Mouse (Mus musculus) liver, postnatal 0 days (tissue): ENCODE data around the gene Avil. TPM values are rescaled to one million over a fixed set of nuclear protein-coding genes. Genes with fewer than 3 reads are reported as not detected.

ENCODE experiments used
- ATAC-seq: fragments of 200-750 bp; cut with Nextera tagmentation; 2 replicates; pipeline ENCODE4 v1.8.0; 2017; ENCODE audit warnings: mild to moderate bottlenecking, moderate library complexity
- DNase-seq: peaks from one replicate; pipeline ENCODE4 v3.0.0-alpha.2; 2016
- H3K27ac ChIP-seq: fragments of 300-500 bp; sonication (generic); 2 replicates; pipeline ENCODE4 v1.5.1; 2014; ENCODE audit warnings: antibody characterized with exemption, moderate library complexity, mild to moderate bottlenecking, low read depth
- H3K27me3 ChIP-seq: fragments of 300-500 bp; sonication (generic); 2 replicates; pipeline ENCODE4 v1.6.1; 2014; ENCODE audit warnings: low read length, control low read depth, mixed read lengths; ENCODE audit not compliant: insufficient read depth
- H3K36me3 ChIP-seq: fragments of 300-500 bp; sonication (generic); replicated peaks from 2 replicates; pipeline ENCODE4 v1.6.1; 2014; ENCODE audit warnings: mild to moderate bottlenecking, control low read depth, low read length, moderate library complexity, mixed read lengths; ENCODE audit not compliant: insufficient read depth
- H3K4me1 ChIP-seq: fragments of 300-500 bp; sonication (generic); 2 replicates; pipeline ENCODE4 v1.6.1; 2014; ENCODE audit warnings: antibody characterized with exemption, mild to moderate bottlenecking, control low read depth; ENCODE audit not compliant: insufficient read depth
- H3K4me2 ChIP-seq: fragments of 300-500 bp; sonication (generic); 2 replicates; pipeline ENCODE4 v1.6.1; 2014; ENCODE audit warnings: low read depth, mild to moderate bottlenecking, low read length, moderate library complexity, mixed read lengths
- H3K4me3 ChIP-seq: fragments of 300-500 bp; sonication (generic); 2 replicates; pipeline ENCODE4 v1.5.1; 2014; ENCODE audit warnings: low read depth, low read length
- H3K9ac ChIP-seq: fragments of 300-500 bp; sonication (generic); replicated peaks from 2 replicates; pipeline ENCODE4 v1.6.1; 2014; ENCODE audit warnings: mild to moderate bottlenecking, moderate library complexity
- H3K9me3 ChIP-seq: fragments of 300-500 bp; sonication (generic); 2 replicates; pipeline ENCODE4 v1.6.1; 2016; ENCODE audit warnings: mild to moderate bottlenecking, control low read depth, low read length, mixed read lengths
- CTCF ChIP-seq: sonication (generic); IDR thresholded peaks from 2 replicates; pipeline ENCODE4 v1.5.1; 2016; ENCODE audit warnings: antibody characterized with exemption, low read depth
- EP300 ChIP-seq: IDR thresholded peaks from 2 replicates; pipeline ENCODE4 v1.6.1; 2016; ENCODE audit warnings: antibody characterized with exemption, low read depth, mild to moderate bottlenecking
- WGBS: fragments of 180-500 bp; shearing (Covaris S2); extraction: QIAGEN DNeasy Blood & Tissue Kit; methylation state at CpG from one replicate; pipeline ENCODE4 v1.1.7; 2014; ENCODE audit not compliant: insufficient replicate concordance; 5-methylcytosine and 5-hydroxymethylcytosine counted together
- polyA plus RNA-seq: library from polyadenylated mRNA; unstranded; fragments of >200 nt; fragmentation: Nextera tagmentation; extraction: Ambion mirVana; gene quantifications from 2 replicates; pipeline ENCODE4 v1.2.1, GENCODE M21; 2015

The Avil gene
- polyA plus RNA-seq, 1 experiment from 2014 or later, result not detected

DNA sequence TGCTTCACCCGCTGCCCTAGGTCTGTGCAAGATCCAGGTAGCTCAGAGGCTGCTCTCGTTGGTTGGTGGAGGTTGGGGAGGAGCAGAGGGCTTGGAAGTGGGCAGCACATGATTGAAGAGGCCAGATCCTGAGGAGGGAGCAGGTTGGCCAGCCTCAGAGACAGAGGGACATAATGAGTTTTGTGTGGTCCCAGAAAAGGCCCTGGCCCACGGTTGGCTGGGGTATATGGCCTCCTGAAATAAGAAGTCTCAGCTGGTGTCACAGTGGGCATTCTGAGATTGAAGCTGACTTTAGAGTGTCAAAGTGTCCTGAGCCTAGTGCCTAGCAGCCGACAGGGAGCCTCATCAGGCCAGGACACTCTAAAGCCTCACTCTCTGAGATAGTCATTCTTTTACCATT, 15.4 kb upstream of the Avil start:
- Histone ChIP-seq H3K27me3 (no peaks in the 10 kb centered on the region), H3K36me3 (0 out of 2 replicates have a peak, but pooled peaks cover 2% of the 10 kb centered on the region), H3K9ac (no peak overlapping the region), H3K4me3 (no peak overlapping the region), H3K27ac (peak overlapping the region; percentile 48), H3K4me1 (peaks cover 80% of the 10 kb centered on the region), H3K9me3 (no peaks in the 10 kb centered on the region), H3K4me2 (no peak overlapping the region)
- DNase-seq (no peak), ATAC-seq (no peak)
- WGBS, result 77% methylated on average over 4 of the region's 4 CpGs
- TF ChIP-seq CTCF (no peak), EP300 (no peak)

DNA sequence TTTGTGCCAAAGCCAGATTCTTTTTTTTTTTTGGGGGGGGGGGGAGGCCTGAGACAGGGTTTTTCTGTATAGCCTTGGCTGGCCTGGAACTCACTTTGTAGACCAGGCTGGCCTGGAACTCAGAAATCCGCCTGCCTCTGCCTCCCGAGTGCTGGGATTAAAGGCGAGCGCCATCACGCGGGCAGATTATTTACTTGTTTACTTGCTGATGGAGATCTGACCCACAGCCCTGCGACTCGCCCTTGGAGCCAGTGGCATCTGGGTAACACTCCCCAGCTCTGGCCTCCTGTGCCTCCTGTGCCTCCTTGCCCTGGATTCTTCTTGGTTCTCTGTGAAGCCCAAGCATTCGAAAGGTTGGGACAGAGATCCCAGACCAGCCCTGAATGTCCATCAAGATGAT, 14.9 kb upstream of the Avil start:
- Histone ChIP-seq H3K27me3 (no peaks in the 10 kb centered on the region), H3K4me2 (no peak overlapping the region), H3K36me3 (0 out of 2 replicates have a peak, but pooled peaks cover 2% of the 10 kb centered on the region), H3K9ac (no peak overlapping the region), H3K4me1 (peaks cover 76% of the 10 kb centered on the region), H3K27ac (peak overlapping the region; percentile 32; the same call in 1 of the 2 replicates), H3K9me3 (no peaks in the 10 kb centered on the region), H3K4me3 (no peak overlapping the region)
- DNase-seq (no peak), ATAC-seq (no peak)
- WGBS, result 88% methylated on average over 9 of the region's 9 CpGs
- TF ChIP-seq CTCF (no peak), EP300 (no peak)

DNA sequence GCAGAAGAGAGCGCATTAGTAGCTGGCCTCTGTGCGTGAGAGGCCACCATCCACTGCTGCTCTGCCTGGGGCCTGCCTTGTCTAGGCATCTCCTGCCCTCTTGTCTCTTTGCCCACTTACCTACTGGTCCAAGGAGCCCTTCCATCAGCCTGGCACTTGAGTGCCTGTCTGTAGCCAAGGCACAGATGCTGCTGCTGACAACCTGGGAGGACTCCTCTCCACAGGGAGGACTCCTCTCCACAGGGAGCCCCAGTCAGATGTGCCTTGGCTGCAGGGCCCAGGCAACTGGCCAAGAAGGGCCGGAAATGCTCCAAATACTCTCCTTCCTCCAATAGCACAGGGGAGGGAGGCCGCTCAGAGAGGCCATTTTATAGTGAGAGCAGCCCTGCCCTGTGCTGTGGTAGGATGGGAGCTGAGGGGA, 14.0 kb upstream of the Avil start:
- TF ChIP-seq CTCF, result no peak
- TF ChIP-seq EP300, result no peak
- ATAC-seq (peak; percentile 48), DNase-seq (peak; percentile 57)
- WGBS, result 54% methylated on average over 4 of the region's 4 CpGs
- Histone ChIP-seq H3K4me3 (no peak overlapping the region), H3K9ac (0 out of 2 replicates have a peak overlapping the region, but pooled peaks have one; percentile 9), H3K4me2 (no peak overlapping the region), H3K36me3 (peaks cover 3% of the 10 kb centered on the region; the same call in 1 of the 2 replicates), H3K27ac (peak overlapping the region; percentile 32), H3K27me3 (no peaks in the 10 kb centered on the region), H3K4me1 (peaks cover 70% of the 10 kb centered on the region), H3K9me3 (no peaks in the 10 kb centered on the region)

DNA sequence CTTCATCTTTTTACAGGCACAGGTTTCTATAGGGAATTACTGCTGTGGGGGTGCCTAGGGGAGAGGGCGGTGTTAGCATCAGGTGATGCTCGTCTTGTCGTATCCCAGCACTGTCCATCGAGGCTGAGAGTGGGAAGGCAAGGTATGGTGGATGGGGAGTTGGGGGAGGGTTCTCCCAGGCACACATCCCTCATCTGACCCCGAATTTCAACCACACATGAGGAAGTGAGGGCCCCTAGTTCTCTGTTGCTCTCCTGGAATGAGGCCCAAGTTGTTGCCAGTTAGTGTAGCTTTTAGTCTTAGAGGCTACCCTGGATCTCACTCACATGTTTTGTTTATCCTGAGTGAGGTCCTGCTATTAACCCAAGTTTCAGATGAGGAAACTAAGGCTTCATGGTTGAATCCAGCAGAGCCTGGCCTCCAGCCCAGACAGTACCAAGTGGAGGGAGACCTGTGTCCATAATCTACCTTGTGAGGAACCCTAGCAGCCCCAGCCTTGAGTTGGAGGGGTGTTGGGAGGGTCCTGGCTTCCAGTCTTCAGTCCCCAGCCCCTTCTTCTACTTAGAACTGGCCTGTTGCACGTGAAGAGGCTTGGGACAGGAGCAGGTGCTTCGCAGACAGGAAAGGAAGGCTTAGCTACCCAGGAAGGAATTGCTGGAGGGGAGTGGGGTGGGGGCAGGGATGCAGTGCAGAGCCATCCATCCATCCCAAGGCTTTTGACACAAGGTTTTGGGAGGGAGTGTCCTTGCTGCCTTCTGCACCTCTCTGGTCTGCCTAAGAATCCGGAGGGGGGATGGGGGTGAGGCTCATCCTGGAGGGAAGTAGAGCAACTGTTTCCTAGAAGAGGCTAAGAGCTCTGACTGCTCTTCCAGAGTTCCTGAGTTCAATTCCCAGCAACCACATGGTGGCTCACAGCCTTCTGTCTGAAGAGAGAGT, 13.1 kb upstream of the Avil start:
- 37% methylated on average over 8 of the region's 8 CpGs for WGBS
- DNase-seq (no peak), ATAC-seq (0 out of 2 replicates have a peak, but pooled peaks have one; percentile 4)
- Histone ChIP-seq H3K27me3 (no peaks in the 10 kb centered on the region), H3K9me3 (no peaks in the 10 kb centered on the region), H3K36me3 (peaks cover 12% of the 10 kb centered on the region), H3K4me3 (no peak overlapping the region), H3K4me1 (peaks cover 61% of the 10 kb centered on the region), H3K9ac (no peak overlapping the region), H3K4me2 (peak overlapping the region; percentile 41), H3K27ac (peak overlapping the region; percentile 32; the same call in 1 of the 2 replicates)
- TF ChIP-seq EP300, result no peak
- TF ChIP-seq CTCF, result no peak

DNA sequence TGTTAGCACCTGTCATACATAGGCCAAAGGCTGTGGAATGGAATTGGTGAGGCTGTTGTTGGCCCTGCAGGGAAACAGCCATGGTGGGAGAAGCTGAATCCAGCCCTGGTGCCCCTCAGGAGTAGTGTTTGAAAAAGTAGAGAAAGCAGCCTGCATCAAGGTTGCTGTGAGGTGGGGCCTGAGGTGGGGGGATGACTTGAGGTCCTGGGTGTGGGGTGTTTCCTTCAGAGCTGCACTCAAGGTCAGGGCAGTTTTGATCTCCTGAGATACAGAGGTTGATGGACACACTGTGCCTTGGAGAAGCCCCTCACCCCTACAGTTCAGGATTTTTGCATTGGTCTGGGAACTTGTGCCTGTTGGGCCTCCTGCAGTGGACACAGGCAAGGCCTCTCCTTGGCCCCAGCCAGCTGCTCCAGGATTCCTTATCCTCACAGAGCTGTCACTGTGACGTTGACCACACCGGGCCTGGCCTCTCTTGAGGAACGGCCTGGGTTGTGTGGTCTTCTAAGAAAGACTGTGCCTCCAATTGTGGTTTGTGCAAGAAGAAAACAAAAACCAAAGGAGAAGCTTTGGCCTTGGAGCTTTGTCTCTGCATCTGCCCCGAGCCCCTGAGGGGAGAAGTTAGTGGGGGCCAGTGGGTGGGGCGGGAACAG, 11.9 kb upstream of the Avil start:
- ATAC-seq, result no peak
- Histone ChIP-seq H3K4me2 (no peak overlapping the region), H3K4me3 (no peak overlapping the region), H3K9ac (no peak overlapping the region), H3K9me3 (no peaks in the 10 kb centered on the region), H3K4me1 (peaks cover 50% of the 10 kb centered on the region), H3K27ac (no peak overlapping the region), H3K36me3 (peaks cover 21% of the 10 kb centered on the region), H3K27me3 (no peaks in the 10 kb centered on the region)
- DNase-seq, result no peak
- WGBS, result 26% methylated on average over 5 of the region's 5 CpGs
- TF ChIP-seq CTCF (no peak), EP300 (no peak)

DNA sequence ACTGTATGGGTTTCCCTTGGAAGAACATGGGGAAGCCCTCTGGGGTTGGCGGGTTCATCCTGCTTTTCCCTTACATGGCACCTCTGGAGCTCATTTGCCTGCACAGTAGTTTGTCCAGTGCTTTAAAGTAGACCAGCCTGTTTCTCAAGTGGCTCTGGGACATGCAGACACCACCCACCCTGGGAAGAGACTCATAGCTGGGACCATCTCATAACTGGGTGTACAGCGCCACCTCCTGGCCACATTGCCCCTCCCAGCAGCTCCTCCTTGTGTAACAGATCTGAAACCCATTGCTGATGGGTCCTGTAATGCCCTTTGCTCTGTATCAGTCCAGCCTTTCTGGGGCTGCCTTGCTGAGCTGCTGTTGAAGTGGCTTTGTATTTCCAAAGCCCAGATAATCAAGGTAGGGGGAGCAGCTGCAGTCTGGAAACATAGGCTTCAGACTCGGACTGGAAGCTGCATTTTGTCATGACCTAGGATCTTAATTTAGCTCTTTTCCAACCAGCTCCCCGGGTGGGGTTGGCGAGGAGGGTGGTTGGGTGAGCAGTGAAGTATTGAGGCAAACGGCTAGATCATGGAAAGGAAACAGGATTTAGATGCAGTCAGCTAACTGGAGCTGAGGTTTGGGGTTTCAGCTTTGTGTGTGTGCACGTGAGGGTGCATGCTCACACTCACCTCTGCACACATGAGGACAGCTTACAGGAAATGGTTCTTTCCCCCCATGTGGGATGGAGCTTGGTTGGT, 10.0 kb upstream of the Avil start:
- H3K4me1 ChIP-seq, result peaks cover 33% of the 10 kb centered on the region
- H3K4me2 ChIP-seq, result no peak overlapping the region
- H3K27ac ChIP-seq, result no peak overlapping the region
- H3K4me3 ChIP-seq, result no peak overlapping the region
- H3K36me3 ChIP-seq, result peaks cover 38% of the 10 kb centered on the region
- no peaks in the 10 kb centered on the region for H3K9me3 ChIP-seq
- WGBS, result 56% methylated on average over 7 of the region's 7 CpGs
- no peaks in the 10 kb centered on the region for H3K27me3 ChIP-seq
- DNase-seq (peak; percentile 91), ATAC-seq (peak; percentile 73)
- H3K9ac ChIP-seq, result no peak overlapping the region
- TF ChIP-seq CTCF, result peak; percentile 95
- no peak for TF ChIP-seq EP300
